Mouse (Mus musculus) neural tube, embryonic 11.5 days (tissue): ENCODE results near the gene Pik3cg. TPM values are rescaled to one million over a fixed set of nuclear protein-coding genes. Genes with fewer than 3 reads are reported as not detected.

ENCODE experiments used
- ATAC-seq: fragments of 200-750 bp; cut with Nextera tagmentation; 2 replicates; pipeline ENCODE4 v1.8.0; 2017; ENCODE audit warnings: moderate number of reproducible peaks, mild to moderate bottlenecking, moderate TSS enrichment, moderate library complexity; ENCODE audit not compliant: insufficient read depth, low FRiP score, low TSS enrichment
- DNase-seq: peaks from one replicate; pipeline ENCODE4 v3.0.0-alpha.2; 2015; ENCODE audit warnings: low spot score
- H3K27ac ChIP-seq: fragments of 300-500 bp; sonication (generic); 2 replicates; pipeline ENCODE4 v1.5.1; 2014; ENCODE audit warnings: low read depth, mild to moderate bottlenecking, low read length
- H3K27me3 ChIP-seq: fragments of 300-500 bp; sonication (generic); 2 replicates; pipeline ENCODE4 v1.6.1; 2014; ENCODE audit warnings: mild to moderate bottlenecking, low read length, mixed read lengths; ENCODE audit not compliant: control insufficient read depth, insufficient read depth
- H3K36me3 ChIP-seq: fragments of 300-500 bp; sonication (generic); 2 replicates; pipeline ENCODE4 v1.6.1; 2014; ENCODE audit warnings: mild to moderate bottlenecking, low read length, moderate library complexity, mixed read lengths; ENCODE audit not compliant: control insufficient read depth, insufficient read depth
- H3K4me1 ChIP-seq: fragments of 300-500 bp; sonication (generic); 2 replicates; pipeline ENCODE4 v1.6.1; 2014; ENCODE audit warnings: low read length, mixed read lengths; ENCODE audit not compliant: control insufficient read depth, insufficient read depth
- H3K4me2 ChIP-seq: fragments of 300-500 bp; sonication (generic); 2 replicates; pipeline ENCODE4 v1.6.1; 2014; ENCODE audit warnings: low read depth, mild to moderate bottlenecking, moderate library complexity
- H3K4me3 ChIP-seq: fragments of 300-500 bp; sonication (generic); 2 replicates; pipeline ENCODE4 v1.5.1; 2014; ENCODE audit warnings: low read depth, low read length
- H3K9ac ChIP-seq: fragments of 300-500 bp; sonication (generic); 2 replicates; pipeline ENCODE4 v1.6.1; 2014; ENCODE audit warnings: mild to moderate bottlenecking, low read length
- H3K9me3 ChIP-seq: fragments of 300-500 bp; sonication (generic); 2 replicates; pipeline ENCODE4 v1.6.1; 2016; ENCODE audit warnings: low read length; ENCODE audit not compliant: control insufficient read depth
- WGBS: fragments of 180-500 bp; shearing (Covaris S2); extraction: QIAGEN DNeasy Blood & Tissue Kit; methylation state at CpG from one replicate; pipeline ENCODE4 v1.1.7; 2014; 5-methylcytosine and 5-hydroxymethylcytosine counted together
- polyA plus RNA-seq: library from polyadenylated mRNA; unstranded; fragments of >200 nt; fragmentation: Nextera tagmentation; extraction: Ambion mirVana; gene quantifications from 2 replicates; pipeline ENCODE4 v1.2.1, GENCODE M21; 2014

Gene Pik3cg
- polyA plus RNA-seq, 1 experiment from 2014 or later, result 1.0 TPM

DNA sequence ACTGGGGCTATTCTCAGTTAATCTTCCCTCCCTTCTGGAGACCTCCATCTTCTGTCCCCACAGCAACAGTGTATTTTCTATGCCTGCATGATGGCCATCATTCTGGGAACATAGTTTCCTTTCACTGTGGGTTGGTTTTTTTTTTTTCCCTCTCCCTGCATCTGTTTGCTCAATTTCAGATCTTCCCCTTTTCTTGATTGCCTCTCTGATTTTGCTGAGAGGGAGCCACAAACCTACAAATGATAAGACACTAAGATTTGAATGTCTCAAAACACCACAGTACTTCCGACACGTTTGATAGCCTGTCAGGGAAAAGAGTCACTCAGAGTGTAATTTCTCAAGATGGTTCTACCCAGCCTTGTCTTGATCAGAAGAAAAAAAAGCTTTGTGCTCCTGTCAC is 81.3 kb downstream of the Pik3cg start:
- Histone ChIP-seq H3K9ac (no peak overlapping the region), H3K4me1 (peaks cover 2% of the 10 kb centered on the region; the same call in 1 of the 2 replicates), H3K27me3 (no peaks in the 10 kb centered on the region), H3K9me3 (no peaks in the 10 kb centered on the region), H3K4me3 (no peak overlapping the region), H3K36me3 (no peaks in the 10 kb centered on the region), H3K27ac (no peak overlapping the region), H3K4me2 (no peak overlapping the region)
- ATAC-seq (no peak), DNase-seq (no peak)
- WGBS, result 59% methylated on average over 2 of the region's 2 CpGs

DNA sequence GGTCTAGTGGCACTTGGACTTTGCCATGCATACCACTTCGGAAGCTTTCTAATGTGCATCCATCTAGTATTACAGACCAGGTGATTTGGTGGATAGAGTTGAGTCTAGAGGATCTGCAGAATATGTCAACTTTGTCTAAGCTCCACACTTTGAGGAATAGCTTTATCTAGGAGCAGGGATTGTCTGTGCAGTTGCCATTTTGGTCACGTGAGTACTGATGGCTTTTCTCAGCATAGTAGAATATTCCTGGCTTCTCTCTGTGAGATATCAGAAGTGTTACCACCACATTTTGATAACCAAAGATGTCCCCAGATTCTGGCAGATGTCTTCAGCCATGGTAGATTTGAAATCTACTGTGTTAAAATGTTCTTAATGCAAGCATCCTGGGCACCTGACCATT is 84.0 kb downstream of the Pik3cg start:
- Histone ChIP-seq H3K9ac (no peak overlapping the region), H3K4me2 (no peak overlapping the region), H3K27me3 (no peaks in the 10 kb centered on the region), H3K36me3 (no peaks in the 10 kb centered on the region), H3K9me3 (no peaks in the 10 kb centered on the region), H3K4me1 (no peaks in the 10 kb centered on the region), H3K27ac (no peak overlapping the region), H3K4me3 (no peak overlapping the region)
- ATAC-seq (no peak), DNase-seq (no peak)
- WGBS, result 94% methylated on average over 2 of the region's 2 CpGs

DNA sequence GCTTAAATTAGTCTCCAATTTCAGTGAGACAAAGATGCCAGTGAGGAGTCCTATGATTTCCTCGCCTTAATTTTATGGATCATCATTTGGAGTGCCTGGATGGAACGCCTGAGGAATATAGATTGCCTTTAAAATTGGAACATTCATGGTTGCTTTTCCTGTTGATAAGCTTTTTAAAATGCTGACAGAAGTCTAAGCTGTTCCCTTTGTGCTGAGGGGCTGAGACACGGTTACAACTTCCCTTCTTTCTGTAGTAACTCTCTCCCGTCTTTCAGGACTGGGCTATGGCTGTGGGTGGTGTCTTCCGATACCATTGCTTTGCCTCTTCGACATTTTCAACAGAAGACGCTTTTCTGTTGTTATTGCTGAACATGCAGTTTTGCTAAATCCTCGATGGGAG is 84.4 kb downstream of the Pik3cg start:
- Histone ChIP-seq H3K4me2 (no peak overlapping the region), H3K27me3 (no peaks in the 10 kb centered on the region), H3K4me1 (no peaks in the 10 kb centered on the region), H3K36me3 (no peaks in the 10 kb centered on the region), H3K9ac (no peak overlapping the region), H3K27ac (no peak overlapping the region), H3K9me3 (no peaks in the 10 kb centered on the region), H3K4me3 (no peak overlapping the region)
- WGBS, result 88% methylated on average over 8 of the region's 8 CpGs
- no peak for ATAC-seq
- no peak for DNase-seq

DNA sequence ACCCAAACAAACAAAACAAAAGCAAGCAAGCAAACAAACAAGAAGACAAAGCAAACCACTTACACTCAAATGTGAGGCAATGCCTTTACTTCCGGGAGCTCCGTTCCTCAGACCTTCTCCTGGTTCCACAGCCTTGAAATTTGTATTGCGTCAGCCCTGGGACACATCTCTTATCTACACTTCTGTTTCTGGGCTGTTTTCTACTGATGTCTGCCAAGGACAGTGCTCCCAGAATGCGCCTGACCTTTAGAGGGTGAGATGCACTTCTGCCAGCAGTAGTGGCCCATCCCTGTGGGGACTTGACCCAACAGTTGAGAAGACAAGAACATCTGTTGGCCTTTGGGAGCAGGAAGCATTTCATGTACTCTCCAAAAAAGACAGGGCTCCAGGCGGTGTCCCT is 84.9 kb downstream of the Pik3cg start:
- no peak overlapping the region for H3K9ac ChIP-seq
- H3K4me1 ChIP-seq, result no peaks in the 10 kb centered on the region
- no peak overlapping the region for H3K4me3 ChIP-seq
- no peak overlapping the region for H3K4me2 ChIP-seq
- WGBS, result 88% methylated on average over 5 of the region's 5 CpGs
- no peak for DNase-seq
- H3K27ac ChIP-seq, result no peak overlapping the region
- no peaks in the 10 kb centered on the region for H3K36me3 ChIP-seq
- H3K9me3 ChIP-seq, result no peaks in the 10 kb centered on the region
- no peaks in the 10 kb centered on the region for H3K27me3 ChIP-seq
- no peak for ATAC-seq

Other genes starting within 250 kb of the Pik3cg start
- gene Prkar2b, start 147.4 kb downstream of the Pik3cg start, polyA plus RNA-seq, result 53.7 and 57.3 TPM in 2 replicates
- gene Ccdc71l, start 170.0 kb upstream of the Pik3cg start, polyA plus RNA-seq, result 6.1 and 6.3 TPM in 2 replicates